Mouse (Mus musculus): ENCODE data around the gene Gm49383. TPM values are rescaled to one million over a fixed set of nuclear protein-coding genes. Genes with fewer than 3 reads are reported as not detected.

Gene Gm49383
- polyA plus RNA-seq, 1 experiment = 3.7 TPM

GRCm38 (mm10) chr12:69186811-69187471 lies 10.0 kb downstream of the Gm49383 start:
- Histone ChIP-seq H3K27ac (ENCODE audit: insufficient read depth, low read length) (no peak overlapping the region), H3K4me1 (ENCODE audit: control insufficient read depth, insufficient read depth, low read length) (peaks cover 6% of the 10 kb centered on the region), H3K4me3 (ENCODE audit: insufficient read depth, low read length) (peak overlapping the region; percentile 13; the same call in 1 of the 2 replicates)
- TF ChIP-seq CTCF (IDR thresholded peaks at IDR 0.05; ENCODE audit: borderline replicate concordance, insufficient read depth, low read length) (no peak), POLR2A (IDR thresholded peaks at IDR 0.05; ENCODE audit: low read depth, low read length) (no peak)

DNA sequence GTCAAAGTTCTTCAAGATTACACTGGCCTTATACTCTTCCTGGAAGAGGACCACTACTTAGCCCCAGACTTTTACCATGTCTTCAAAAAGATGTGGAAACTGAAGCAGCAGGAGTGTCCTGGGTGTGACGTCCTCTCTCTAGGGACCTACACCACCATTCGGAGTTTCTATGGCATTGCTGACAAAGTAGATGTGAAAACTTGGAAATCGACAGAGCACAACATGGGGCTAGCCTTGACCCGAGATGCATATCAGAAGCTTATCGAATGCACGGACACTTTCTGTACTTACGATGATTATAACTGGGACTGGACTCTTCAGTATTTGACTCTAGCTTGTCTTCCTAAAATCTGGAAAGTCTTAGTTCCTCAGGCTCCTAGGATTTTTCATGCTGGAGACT lies 11.5 kb downstream of the Gm49383 start:
- no peak for TF ChIP-seq CTCF (IDR thresholded peaks at IDR 0.05; ENCODE audit: borderline replicate concordance, insufficient read depth, low read length)
- no peak for TF ChIP-seq POLR2A (IDR thresholded peaks at IDR 0.05; ENCODE audit: low read depth, low read length)

DNA sequence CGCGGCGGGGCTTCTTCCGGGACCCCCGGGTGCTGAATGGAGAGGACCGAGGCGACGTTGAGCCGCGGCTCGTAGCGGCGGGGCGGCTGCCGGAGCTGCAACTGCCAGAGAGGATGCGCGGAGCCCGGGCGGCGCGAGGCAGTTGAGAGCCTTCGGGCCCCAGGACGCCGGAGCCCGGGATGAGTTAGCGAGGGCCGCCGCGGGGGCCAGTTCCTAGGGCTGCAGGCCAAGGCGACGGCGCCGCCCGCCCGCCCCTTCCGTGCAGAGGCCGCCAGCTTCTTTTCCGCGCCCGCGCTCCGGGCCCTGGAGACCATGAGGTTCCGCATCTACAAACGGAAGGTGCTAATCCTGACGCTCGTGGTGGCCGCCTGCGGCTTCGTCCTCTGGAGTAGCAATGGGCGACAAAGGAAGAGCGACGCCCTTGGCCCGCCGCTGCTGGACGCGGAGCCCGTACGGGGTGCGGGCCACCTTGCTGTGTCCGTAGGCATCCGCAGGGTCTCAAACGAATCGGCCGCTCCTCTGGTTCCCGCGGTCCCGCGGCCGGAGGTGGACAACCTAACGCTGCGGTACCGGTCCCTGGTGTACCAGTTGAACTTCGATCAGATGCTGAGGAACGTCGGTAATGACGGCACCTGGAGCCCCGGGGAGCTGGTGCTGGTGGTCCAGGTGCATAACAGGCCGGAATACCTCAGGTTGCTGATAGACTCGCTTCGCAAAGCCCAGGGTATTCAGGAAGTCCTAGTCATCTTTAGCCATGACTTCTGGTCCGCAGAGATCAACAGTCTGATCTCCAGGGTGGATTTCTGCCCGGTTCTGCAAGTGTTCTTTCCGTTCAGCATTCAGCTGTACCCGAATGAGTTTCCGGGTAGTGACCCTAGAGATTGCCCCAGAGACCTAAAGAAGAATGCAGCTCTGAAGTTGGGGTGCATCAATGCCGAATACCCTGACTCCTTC lies 12.3 kb downstream of the Gm49383 start:
- TF ChIP-seq CTCF (IDR thresholded peaks at IDR 0.05; ENCODE audit: borderline replicate concordance, insufficient read depth, low read length) = no peak
- no peak for TF ChIP-seq POLR2A (IDR thresholded peaks at IDR 0.05; ENCODE audit: low read depth, low read length)
- Histone ChIP-seq H3K27ac (ENCODE audit: insufficient read depth, low read length) (peak overlapping the region; percentile 84), H3K4me3 (ENCODE audit: insufficient read depth, low read length) (peak overlapping the region; percentile 94), H3K4me1 (ENCODE audit: control insufficient read depth, insufficient read depth, low read length) (peaks cover 6% of the 10 kb centered on the region)

More for the DNA sequence above, 11.5 kb downstream of the Gm49383 start:
- peaks cover 6% of the 10 kb centered on the region for H3K4me1 ChIP-seq (ENCODE audit: control insufficient read depth, insufficient read depth, low read length)
- H3K4me3 ChIP-seq (ENCODE audit: insufficient read depth, low read length) = peak overlapping the region; percentile 94
- no peak overlapping the region for H3K27ac ChIP-seq (ENCODE audit: insufficient read depth, low read length)

- Histone ChIP-seq H3K27ac (ENCODE audit: insufficient read depth, low read length) (peak within 1 kb of the TSS; percentile 84), H3K4me1 (ENCODE audit: control insufficient read depth, insufficient read depth, low read length) (peaks cover 6% of the 10 kb centered on the region), H3K4me3 (ENCODE audit: insufficient read depth, low read length) (peak within 1 kb of the TSS; percentile 94)
- no peak for TF ChIP-seq CTCF (IDR thresholded peaks at IDR 0.05; ENCODE audit: borderline replicate concordance, insufficient read depth, low read length)
- TF ChIP-seq POLR2A (IDR thresholded peaks at IDR 0.05; ENCODE audit: low read depth, low read length) = peak; percentile 97
Measured at GRCm38 (mm10) chr12:69183583-69184308, 13.2 kb downstream of the Gm49383 start, which contains the start of the genes Rpl36al and Mgat2. TSS of gene Rpl36al (minus strand) at chr12:69184083. TSS of gene Mgat2 (plus strand) at chr12:69184157.

DNA sequence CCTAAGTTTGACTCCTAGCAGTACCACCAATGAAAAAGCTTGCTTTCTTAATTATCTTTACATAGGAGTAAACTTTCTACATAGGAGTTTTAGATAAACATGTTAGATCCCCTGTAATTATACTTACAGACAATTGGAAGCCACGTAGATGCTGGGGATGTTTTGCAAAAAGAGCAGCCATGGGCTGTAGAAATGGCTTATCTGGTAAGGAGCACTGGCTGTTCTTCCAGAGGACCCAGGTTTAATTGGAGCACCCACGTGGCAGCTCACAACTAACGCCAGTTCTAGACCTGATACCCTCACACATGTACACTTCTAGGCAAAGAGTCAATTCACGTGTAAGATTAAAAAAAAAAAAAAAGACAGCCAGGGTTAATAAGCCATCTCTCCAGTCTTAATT lies 15.1 kb downstream of the Gm49383 start:
- 0 out of 2 replicates have a peak, but pooled peaks have one; percentile 21 for TF ChIP-seq POLR2A (IDR thresholded peaks at IDR 0.05; ENCODE audit: low read depth, low read length)
- no peak for TF ChIP-seq CTCF (IDR thresholded peaks at IDR 0.05; ENCODE audit: borderline replicate concordance, insufficient read depth, low read length)
- no peak overlapping the region for H3K4me3 ChIP-seq (ENCODE audit: insufficient read depth, low read length)
- peaks cover 3% of the 10 kb centered on the region; the same call in 1 of the 2 replicates for H3K4me1 ChIP-seq (ENCODE audit: control insufficient read depth, insufficient read depth, low read length)
- no peak overlapping the region for H3K27ac ChIP-seq (ENCODE audit: insufficient read depth, low read length)

- no peak for TF ChIP-seq CTCF (IDR thresholded peaks at IDR 0.05; ENCODE audit: borderline replicate concordance, insufficient read depth, low read length)
- TF ChIP-seq POLR2A (IDR thresholded peaks at IDR 0.05; ENCODE audit: low read depth, low read length) = no peak
- H3K27ac ChIP-seq (ENCODE audit: insufficient read depth, low read length) = no peak overlapping the region
- H3K4me3 ChIP-seq (ENCODE audit: insufficient read depth, low read length) = no peak overlapping the region
- no peaks in the 10 kb centered on the region for H3K4me1 ChIP-seq (ENCODE audit: control insufficient read depth, insufficient read depth, low read length)
Measured at GRCm38 (mm10) chr12:69179371-69179770, 17.5 kb downstream of the Gm49383 start.

DNA sequence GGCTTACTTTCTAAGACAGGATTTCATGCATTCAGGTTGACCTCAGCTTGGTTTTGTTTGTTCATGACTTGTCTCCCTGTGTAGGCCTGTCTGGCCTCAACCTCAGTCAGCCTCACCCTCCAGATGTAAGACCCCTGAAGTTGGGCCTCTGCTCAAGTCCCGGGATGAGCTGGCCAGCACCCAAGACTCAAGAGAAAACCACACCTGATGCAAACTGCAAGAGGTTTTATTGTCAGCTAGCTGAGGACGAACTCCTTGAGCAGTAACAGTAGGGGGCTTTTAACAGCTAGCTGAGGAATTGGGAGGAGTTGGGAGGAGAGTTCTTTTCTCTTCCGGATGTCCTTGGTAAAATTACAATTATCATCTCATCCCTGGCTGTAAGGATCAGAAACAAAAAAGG lies 19.4 kb downstream of the Gm49383 start:
- TF ChIP-seq POLR2A (IDR thresholded peaks at IDR 0.05; ENCODE audit: low read depth, low read length) (no peak), CTCF (IDR thresholded peaks at IDR 0.05; ENCODE audit: borderline replicate concordance, insufficient read depth, low read length) (no peak)
- Histone ChIP-seq H3K27ac (ENCODE audit: insufficient read depth, low read length) (no peak overlapping the region), H3K4me3 (ENCODE audit: insufficient read depth, low read length) (no peak overlapping the region), H3K4me1 (ENCODE audit: control insufficient read depth, insufficient read depth, low read length) (no peaks in the 10 kb centered on the region)

- H3K4me1 ChIP-seq (ENCODE audit: control insufficient read depth, insufficient read depth, low read length) = no peaks in the 10 kb centered on the region
- H3K27ac ChIP-seq (ENCODE audit: insufficient read depth, low read length) = no peak overlapping the region
- H3K4me3 ChIP-seq (ENCODE audit: insufficient read depth, low read length) = no peak overlapping the region
- TF ChIP-seq CTCF (IDR thresholded peaks at IDR 0.05; ENCODE audit: borderline replicate concordance, insufficient read depth, low read length) (no peak), POLR2A (IDR thresholded peaks at IDR 0.05; ENCODE audit: low read depth, low read length) (no peak)
Measured at GRCm38 (mm10) chr12:69175975-69176374, 20.9 kb downstream of the Gm49383 start.

DNA sequence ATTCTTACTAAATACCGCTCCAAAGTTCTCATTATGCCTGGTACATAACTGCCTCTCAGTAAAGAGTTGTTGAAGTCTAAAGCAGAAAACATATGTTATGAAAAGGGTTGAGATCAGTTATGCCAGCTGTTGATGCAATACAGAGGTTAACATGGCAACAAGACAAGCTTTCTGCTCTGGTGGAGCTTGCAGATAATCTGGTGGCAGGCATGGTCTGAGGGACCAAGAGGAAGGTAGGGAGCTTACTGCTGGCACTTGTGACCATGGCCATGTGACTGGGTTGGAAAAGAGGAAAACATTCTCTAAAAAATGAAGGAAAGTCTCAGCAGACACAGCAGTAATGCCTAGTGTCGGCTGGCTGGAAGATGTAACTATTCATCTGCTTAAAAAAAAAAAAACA lies 25.6 kb downstream of the Gm49383 start:
- TF ChIP-seq CTCF (IDR thresholded peaks at IDR 0.05; ENCODE audit: borderline replicate concordance, insufficient read depth, low read length) (no peak), POLR2A (IDR thresholded peaks at IDR 0.05; ENCODE audit: low read depth, low read length) (no peak)
- Histone ChIP-seq H3K4me1 (ENCODE audit: control insufficient read depth, insufficient read depth, low read length) (no peaks in the 10 kb centered on the region), H3K4me3 (ENCODE audit: insufficient read depth, low read length) (no peak overlapping the region), H3K27ac (ENCODE audit: insufficient read depth, low read length) (no peak overlapping the region)
